Mouse (Mus musculus) embryonic fibroblast, embryonic 13.5 days (primary cell): ENCODE measurements around the gene Kazn.

Experiments
- CTCF ChIP-seq: IDR thresholded peaks from 2 replicates; pipeline ENCODE4 v1.5.1; 2011; ENCODE audit warnings: mild to moderate bottlenecking, control low read depth, low read length, moderate library complexity, borderline replicate concordance; ENCODE audit not compliant: insufficient read depth
- POLR2A ChIP-seq: IDR thresholded peaks from 2 replicates; pipeline ENCODE4 v1.6.1; 2011; ENCODE audit warnings: low read depth, mild to moderate bottlenecking, control low read depth, low read length, moderate library complexity

GRCm38 (mm10) chr4:142278197-142278575 is 39.0 kb upstream of the Kazn start:
- TF ChIP-seq CTCF (no peak), POLR2A (no peak)
